Mouse (Mus musculus) hematopoietic stem cell, adult 5-6 weeks (primary cell): Measurements from ENCODE around the gene Tra2a. TPM values are rescaled to one million over a fixed set of nuclear protein-coding genes. Genes with fewer than 3 reads are reported as not detected.

Source experiments
- ATAC-seq, 2 experiments: fragments of 125-278 bp in 1 of 2; replicated peaks in 1 of 2; 2 replicates each; pipeline ENCODE4 v1.8.0; 2016 to 2017; ENCODE audit warnings: inconsistent platforms in 2 of 2, mild to moderate bottlenecking in 2 of 2, moderate number of reproducible peaks in 2 of 2, low read depth in 1 of 2, moderate TSS enrichment in 1 of 2; ENCODE audit not compliant: low FRiP score in 2 of 2, poor library complexity in 2 of 2, severe bottlenecking in 2 of 2, insufficient read depth in 1 of 2, low TSS enrichment in 1 of 2
- total RNA-seq: library from RNA; stranded (forward); fragments of 172-1452, 232-1000 nt; gene quantifications from 2 replicates; pipeline ENCODE4 v1.2.3, GENCODE M21; 2017

Gene Tra2a
- total RNA-seq, 1 experiment from 2014 or later, result 234 TPM

DNA sequence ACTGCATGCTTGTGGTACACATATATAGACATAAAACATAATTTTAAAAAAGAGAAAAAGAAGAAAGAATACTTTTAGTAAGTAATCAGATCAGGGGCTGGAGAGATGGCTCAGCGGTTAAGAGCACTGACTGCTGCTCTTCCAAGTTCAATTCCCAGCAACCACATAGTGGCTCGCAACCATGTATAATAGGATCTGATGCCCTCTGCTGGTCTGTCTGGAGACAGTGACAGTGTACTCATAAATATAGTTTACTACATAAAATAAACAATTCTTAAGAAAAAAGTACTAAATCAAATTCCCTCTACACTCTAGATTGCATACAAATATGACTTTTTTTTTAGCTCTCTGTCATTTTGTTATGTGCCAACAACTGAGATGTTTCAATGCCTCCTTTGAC lies 12.6 kb downstream of the Tra2a start:
- ATAC-seq, result no peak

DNA sequence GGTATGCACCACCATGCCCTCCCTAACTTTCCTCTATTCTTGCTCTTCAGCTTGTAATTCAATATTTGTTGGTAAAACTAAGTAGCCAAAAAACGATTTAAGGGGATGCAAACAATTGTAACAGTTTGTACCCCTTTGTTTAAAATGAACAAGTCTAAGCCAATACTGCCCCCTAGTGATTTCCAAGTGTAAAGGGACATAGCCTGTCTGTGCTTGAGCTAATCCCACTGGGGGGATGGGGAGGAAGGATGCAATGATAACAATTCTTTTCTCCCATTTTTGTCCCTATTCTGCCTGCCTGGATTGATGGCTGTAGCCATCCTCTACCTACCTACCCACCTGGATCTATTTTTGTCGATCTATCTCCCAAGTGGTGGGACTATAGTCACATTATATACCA lies 16.6 kb downstream of the Tra2a start:
- ATAC-seq, result peak in 1 of 2 experiments; percentile 36; a peak in 1 of 4 replicates

DNA sequence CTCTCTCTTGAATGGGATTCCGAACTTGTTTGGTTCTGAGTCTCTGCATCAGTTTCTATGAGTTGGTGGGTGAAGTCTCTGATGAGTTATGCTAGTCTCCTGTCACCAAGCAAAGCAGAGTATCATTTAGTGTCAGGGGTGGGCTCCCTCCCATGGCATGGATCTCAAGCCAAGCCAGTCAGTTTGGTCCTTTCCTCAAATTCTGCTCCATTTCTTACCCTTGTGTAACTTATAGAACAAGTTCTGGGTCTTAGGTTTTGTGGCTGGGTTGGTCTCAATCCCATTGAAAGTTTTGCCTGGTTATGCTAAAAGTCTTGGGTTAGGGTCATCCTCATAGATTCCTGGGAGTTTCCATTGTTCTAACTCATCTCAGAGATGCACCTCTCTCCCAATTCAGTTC lies 21.5 kb downstream of the Tra2a start:
- ATAC-seq, result no peak

DNA sequence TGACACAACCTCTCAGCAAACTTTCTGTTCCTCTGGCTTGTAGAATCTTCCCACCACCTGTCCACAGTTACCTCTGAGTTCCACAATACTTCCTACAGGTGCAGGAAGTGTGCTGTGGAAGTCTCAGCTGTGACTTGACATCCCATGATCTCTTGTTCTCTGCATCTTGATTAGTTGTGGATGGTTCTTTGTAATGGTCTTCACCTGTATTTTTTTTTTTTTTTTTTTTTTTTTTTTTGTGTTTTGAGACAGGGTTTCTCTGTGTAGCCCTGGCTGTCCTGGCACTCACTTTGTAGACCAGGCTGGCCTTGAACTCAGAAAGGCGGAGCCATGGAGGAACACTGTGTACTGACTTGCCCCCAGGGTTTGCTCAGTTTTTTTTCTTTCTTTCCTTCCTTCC lies 22.3 kb downstream of the Tra2a start:
- no peak for ATAC-seq

DNA sequence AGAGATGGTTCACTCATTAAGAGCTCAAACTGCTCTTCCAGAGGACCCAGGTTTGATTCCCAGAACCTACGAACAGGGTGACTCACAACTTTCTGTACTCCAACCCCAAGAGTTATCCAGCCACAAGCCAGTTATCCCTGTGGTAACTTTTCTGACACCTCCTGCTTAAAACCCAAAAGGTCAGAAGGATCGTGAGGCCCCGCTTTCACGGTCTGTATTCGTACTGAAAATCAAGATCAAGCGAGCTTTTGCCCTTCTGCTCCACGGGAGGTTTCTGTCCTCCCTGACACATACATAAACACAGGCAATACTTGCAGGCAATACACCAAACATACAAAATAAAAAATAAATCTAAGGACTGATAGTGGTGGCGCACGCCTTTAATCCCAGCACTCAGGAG lies 27.5 kb downstream of the Tra2a start:
- ATAC-seq, result peak; percentile 100

DNA sequence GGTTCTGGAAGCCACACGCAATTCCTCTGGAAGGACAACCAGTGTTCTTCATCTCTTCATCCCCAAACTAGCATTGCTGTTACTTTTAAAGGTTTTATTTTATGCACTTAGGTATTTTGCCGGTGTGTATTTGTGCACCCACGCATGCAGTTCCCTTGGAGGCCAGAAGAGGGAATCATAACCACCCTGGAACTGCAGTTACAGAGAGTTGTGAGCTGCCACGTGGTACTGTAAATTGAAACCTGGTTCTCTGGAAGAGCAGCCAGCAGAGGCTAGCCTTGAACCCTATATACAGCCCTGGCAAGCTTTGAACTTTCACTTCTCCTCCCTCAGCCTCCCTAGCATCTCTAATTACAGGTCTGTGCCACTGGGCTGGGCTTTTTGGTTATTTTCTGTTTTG lies 30.5 kb downstream of the Tra2a start:
- 0 out of 4 replicates have a peak, but pooled peaks of 1 of the 2 experiments have one; percentile 54 for ATAC-seq

DNA sequence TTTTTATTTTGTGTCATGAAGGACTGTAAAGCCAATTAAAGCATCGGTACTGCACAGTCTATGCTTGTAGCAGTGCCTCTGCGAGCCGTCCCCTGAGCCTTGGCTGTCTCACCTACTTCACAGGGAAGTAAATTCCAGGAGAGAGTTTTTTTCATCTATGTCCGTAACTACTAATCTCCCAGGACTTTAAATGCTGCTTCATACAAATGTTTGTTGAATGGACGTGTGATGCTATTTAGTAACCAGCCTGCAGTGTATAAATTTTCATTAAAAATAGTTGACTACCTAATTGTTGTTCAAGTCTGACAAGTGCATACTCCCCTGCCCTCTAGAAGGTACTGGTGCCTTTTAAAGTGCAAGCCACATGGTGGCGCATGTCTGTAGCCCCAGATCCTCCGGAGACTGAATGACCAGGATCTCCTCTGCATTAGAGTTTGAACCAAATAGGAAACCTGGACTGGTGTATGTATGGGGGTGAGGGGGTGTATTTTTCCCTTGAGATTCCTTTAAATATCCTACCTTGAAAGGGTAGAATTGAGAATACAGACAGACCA lies 35.6 kb downstream of the Tra2a start:
- ATAC-seq, result peak; percentile 62 to 67; a peak in 2 of 4 replicates

DNA sequence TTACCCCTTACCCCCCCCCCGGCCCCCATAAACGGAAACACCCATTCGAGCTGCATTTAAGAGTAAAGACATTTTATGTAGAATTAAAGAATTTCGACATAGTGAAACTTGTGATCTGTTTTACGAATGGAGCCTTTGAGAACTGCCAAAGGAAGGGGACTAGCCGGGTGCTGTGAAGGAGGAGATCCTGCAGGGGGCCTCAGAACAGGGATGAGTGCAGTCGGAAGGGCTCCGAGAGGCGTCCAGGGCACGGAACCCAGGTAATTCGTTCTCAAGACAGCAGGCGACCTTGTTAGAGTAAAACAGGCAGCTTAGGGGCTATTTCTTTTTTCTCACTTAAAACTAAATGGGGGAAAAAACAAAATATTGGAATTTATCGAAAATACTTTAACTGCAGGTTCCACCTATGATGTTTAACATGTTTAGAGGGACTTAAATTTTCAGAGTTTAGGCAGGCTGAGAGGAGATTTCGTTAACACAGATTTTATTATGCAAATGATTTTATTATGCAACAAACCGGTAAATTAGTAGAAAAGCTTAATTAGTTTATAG lies 36.6 kb downstream of the Tra2a start:
- ATAC-seq, result peak in 1 of 2 experiments; percentile 59; a peak in 1 of 4 replicates

DNA sequence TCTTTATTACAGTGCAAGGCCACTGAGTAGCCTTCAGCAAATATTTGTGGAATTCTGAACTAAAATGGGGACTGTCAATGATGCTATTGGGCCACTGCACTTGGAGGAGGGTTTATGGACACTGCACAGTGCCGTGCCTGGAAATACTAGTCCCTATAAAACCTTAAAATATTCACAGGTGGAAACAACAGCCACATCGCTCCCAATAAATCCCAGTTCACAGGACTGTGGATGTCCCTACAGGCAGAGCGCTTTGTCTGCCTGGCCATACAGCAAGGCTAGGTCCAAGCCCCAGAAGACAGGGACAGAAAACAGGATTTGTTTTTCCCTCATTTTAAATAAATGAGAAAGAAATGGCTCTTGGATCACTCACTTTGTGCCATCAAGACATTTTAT lies 38.1 kb downstream of the Tra2a start:
- ATAC-seq, result no peak

DNA sequence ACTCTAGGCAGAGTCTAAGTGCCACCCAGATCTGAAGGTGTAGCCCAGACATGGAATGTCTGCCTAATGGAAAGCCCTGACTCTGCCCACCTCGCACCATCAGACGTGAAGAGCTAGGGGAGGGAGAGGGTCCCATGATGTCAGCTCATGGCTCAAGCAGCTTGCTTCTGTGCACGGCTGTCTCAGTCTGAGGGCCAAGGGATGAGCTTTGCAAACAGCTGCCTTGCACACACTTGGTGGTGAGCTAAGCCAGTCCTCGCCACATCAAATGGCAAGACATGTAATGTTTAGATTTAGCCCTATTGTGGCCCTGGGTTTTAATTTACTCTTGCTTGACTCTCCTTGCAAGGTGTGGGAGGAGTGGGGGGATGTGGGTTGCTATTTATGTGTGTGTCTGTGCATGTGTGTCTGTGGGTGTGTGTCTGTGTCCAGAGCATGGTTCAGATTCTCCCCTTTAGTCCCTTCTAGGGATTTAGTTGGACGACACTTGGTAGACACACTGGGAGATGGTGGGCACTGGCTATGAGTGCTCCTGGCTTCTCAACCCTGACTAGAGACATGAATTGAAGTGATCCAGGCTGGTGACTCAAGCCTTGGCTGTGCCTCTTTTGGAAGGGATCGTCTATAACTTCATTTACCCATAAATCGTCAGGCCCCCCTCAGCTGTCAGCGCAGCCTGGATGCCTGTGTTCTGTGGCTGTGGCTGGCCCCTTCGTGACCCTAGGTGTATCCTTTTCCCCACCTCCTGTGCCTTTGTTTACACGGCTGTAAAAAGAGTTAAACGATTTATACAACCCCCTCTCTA lies 38.7 kb downstream of the Tra2a start:
- ATAC-seq, result no peak

DNA sequence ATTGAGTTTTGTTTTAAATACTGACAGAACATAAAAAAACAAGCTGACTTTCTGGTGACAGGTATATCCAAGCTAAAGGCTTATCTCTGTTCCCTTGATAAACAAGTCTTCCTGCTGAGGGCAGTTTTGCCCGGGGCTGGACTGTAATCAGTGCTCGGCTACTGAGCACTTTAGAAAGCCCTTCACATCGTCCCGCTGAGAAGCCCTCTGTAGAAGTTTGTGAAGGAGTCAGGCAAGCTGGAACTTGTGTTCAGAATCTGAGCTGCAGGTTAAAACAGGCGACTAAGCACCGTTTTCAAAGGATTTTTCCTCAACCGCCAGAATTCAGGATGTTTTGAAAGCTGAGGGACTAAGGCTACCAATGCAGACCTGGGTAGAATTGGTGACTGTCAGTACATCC lies 41.9 kb downstream of the Tra2a start:
- no peak for ATAC-seq

DNA sequence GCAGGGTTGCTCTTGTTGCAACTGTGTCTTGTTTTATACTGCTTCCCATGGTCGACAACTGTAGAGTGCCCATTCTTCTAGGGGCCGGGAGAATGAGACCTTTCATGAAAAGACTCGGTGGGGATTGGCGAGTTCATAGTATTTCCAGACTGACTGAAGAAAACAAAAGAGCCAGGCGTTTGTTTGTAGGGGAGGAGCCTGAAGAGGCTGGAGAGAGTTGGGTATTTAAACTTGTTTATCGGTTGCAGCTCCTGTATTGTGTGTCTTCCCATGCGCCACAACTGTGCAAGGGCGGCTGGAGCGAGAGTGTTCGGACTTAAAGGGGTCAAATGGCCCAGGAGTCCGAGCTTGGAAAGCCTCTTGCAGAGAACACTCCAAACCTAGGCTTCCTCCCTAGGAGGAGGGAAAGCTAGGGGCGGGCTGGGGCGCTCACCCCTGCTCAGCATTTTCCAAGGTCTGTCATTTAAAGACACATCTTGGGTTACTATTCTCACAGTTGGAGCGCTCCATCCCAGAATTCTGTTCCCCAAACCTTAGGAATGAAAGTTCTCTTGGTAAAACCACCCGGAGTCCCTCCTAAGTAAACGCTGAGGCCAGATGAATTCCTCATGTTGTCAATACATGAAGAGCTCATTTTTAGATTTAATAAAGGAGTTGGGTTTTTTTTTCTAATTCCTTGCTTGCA lies 43.8 kb downstream of the Tra2a start:
- no peak for ATAC-seq

DNA sequence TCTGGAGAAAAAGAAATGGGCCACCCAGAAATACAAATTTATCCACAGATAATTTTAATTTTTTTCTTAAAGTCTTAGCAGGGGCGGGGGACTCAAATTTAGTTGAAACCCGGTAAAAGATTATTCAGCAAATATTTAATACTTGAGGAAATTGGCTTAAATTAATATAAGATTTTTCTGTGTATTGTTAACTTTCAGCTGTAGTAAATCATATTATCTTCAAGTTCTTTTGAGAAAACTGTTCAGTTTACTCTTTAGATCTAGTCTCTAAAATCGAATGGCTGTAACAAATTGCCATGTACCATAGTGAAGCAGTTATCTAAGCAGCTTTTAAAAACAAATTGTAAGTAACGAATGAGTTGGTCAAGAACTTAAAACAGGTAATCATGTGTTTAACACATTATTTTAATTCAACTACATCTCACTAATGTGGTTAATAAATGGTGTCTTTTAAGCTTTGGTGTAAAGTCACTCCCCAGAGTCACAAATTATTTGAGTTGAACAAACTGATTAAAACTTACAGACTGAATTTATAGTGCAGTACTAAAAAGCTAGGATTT lies 44.8 kb downstream of the Tra2a start:
- no peak for ATAC-seq

DNA sequence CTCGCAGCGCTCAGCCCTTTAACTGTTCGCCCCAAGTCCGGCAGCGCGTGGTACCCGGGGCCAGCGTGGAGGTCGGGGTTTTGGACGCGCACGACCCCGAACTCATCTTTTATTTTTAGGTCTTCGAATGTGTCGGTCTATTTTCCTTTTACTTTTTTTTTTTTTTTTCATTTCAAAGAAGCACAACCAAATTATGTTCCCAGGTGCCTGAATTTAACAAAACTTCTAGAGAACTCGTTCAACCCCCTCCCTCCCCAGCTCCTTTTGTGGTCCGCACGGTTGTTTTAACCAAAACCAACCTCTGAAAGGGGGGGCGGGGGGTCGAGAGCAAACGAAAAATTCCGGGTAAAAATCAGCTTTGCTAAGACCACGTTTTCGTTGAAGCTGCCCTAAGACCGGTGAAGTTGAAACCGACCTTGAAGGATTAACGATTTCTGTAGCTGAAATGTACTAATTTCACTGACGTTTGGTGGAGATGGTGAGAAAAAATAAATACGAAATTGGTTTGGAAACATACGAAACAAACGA lies 45.5 kb downstream of the Tra2a start:
- no peak for ATAC-seq

DNA sequence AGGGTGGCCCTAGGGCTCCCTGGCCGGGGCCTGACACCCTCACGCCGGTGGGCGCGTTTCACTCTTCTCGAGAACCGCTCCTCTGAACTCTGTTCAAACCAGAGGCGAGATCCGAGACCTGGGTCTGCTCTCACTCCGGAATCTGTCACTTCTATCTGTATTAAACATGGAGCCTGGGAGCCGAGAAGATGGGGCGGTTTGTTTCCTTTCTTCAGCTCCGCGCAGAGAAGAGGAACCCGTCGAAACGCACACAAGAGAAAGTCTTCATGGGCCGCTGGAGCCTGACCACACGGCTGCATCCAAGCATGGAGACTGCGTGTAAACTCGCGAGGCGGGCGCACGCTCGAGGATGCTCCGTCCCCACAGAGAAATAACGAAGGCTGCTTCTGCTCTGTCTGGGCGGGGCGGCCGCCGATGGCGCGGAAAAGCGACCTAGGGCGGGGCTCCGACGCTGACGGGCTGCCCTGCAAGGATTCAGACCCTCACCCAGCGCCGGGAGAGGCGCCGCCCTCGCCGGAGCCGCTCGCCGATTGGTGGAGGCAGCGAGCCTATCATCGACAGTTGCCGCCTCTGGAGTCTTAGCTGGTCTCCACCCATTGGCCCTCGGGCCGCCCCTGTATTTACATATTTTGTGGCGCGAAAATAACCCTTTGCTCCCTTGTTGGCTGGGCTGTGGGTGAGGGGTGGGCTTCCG lies 46.1 kb downstream of the Tra2a start:
- ATAC-seq, result peak; percentile 15 to 54; a peak in 3 of 4 replicates

DNA sequence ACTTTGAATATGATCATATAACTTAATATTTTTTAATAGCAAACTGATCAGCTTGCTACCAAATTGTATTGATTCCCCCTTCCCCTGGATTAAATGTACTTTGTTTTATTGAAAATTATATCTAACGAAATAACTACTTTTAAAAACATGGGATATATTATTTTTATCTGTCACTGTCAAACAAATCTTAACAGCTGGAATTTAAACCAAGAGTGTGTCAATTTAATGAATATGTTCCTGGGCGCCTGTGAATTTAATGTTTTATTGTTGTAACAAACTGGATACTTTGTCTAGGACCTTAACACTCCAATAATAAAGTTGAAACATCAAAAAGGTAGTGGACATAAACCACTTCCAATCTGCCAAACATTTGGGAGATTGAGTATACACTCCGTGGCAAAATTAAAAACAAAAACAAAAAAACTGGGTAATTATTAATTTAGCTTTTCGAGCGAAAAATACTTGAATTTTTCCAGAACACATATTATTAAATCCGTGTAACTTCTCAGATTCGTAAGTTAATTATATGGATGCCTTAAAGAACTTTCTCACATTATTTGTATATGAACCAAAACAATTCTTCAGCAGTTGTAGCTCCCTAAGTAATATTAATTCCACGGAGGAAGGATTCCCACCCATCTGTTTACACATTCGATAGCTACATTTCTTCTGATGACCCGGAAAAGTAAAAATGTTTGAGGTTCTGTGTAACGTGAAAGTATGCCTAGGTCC lies 46.9 kb downstream of the Tra2a start:
- no peak for ATAC-seq
